Mouse (Mus musculus) liver (tissue): ENCODE data around the gene Cmbl.

Source experiments
- DNase-seq: peaks from one replicate; pipeline ENCODE4 v3.0.0-alpha.2; 2020; ENCODE audit warnings: mixed read lengths

The Cmbl gene

DNA sequence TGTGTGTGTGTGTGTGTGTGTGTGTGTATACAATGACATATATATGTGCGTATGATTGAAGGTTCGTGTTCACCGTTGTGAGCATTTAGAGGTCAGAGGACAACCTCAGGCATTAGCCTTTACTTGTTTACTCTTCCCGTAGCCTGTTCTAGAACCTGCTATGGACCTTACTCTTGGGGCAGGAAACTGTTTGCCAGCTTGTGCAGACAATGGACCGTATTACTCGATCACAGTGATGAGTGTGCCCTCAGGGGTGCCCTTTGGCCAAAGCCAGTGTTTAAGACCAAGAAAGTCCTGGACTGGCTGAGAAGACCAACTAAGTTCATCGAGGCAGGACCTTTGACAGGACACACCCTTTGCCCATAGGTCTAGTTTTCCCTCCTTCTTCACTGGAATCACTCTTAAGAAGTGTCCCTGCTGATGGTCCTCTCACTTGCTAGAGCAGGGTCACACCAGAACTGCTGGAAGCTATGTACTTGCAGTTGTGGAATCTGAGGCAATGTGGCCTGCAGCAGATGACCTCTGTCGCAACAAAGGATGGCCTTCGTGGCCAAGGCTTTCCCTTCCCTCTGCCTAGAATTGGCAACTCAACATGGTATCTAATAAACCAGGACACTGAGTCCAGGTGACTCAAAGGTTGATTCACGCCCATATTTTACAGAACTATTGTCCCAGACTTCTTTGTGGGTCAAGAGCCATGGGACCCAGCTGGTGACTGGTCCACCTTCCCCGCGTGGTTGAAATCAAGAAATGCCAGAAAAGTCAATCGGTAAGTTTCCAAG, 18.3 kb downstream of the Cmbl start:
- DNase-seq, result no peak

DNA sequence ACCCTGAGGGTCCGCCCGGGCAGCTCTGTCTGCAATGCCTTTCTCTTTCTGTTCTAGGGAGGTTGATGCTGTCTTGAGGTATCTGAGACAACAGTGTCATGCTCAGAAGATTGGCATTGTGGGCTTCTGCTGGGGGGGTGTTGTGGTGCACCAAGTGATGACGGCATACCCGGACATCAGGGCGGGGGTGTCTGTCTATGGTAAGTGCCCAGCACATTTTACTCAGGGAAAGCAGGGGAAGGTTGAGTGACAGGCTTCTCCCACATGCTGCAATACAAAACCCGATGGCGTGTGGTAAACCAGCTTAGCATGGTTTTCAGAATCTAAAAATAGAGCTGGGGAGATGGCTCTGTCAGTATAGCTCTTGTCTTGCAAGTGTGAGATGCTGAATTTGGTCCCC, 20.0 kb downstream of the Cmbl start:
- DNase-seq, result no peak

DNA sequence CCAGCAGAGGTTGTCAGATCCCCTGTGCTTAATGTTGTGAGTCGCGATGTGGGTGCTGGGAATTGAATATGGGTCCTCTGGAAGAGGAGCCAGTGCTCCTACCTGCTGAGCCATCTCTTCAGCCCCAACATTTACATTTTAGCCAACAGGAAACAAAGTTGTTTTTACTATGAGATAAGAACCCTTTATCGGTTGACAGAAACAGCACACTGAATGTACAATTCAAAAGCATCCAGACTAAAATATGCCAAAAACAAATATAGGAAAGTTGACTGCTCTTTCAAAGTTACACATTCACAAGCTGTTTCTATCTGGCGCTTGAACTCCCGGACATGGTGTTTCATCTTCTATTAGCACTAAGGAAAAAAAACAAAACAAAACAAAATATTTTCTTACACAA, 20.9 kb downstream of the Cmbl start:
- no peak for DNase-seq

GRCm38 (mm10) chr15:31586519-31586918, 21.3 kb downstream of the Cmbl start:
- peak; percentile 89 for DNase-seq

DNA sequence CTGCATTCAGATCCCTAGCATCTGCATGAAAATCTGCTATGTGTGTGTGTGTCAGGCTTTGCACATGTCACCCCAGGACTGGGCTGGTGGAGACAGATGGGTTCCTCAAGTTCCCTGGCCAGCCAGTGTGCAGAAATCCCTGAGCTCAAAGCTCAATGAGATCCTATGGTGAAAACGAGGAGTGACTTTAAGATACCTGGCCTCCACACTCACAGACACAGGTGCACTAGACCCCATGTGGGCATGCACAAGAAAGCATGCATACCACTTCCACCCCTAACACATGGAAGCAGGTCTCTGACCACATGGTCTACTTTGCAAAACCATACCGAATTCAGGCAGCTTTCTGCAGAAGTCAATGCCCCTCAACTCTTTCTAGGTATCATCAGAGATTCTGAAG, 22.6 kb downstream of the Cmbl start:
- no peak for DNase-seq

DNA sequence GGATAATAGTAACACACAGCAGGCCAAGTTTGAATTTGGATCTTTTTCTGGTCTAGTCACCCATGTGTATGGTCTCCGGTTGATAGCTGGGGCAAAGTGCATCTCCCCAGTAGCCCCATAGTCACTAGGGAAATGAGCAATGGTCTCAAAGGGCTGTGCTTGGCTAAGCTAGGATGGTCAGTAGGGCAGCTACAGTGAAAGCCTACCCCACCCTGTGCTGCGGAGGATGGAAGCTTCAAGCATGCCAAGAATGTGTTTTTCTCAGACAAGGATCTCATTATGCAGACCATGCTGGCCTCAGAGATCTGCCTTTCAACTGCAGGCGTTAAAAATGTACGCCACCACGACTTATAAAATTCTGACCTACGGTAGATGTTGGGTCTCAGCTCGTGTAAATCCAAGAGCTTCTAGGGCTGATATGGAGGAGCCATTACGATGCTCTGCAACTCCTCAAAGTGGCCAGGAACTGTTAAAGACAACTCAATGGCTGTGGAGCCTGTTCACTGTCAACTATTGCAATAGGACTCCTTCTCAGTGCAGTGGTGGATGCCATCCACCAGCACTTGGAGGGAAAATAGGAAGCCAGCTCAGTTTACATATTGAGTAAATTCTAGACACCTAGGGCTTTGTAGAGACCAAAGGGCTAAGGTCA, 23.9 kb downstream of the Cmbl start:
- no peak for DNase-seq

GRCm38 (mm10) chr15:31590176-31590575, 25.0 kb downstream of the Cmbl start:
- no peak for DNase-seq

DNA sequence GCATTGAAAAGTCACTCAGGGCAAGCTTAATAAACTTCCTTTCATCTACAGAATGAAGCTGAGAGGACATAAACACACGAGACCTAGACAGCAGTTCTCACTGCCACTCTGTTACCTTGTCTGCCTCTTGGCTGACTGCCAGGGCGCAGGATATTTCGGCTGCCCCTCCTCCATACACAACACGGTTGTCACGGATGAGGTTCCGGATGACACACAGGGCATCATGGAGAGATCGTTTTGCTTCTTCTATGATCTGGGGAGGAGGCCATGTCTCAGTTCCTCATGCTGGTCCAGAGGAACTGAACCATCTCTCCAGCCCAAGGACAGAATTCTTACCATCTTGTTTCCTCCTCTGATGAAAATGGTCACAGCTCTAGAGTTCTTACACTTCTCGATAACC, 27.3 kb downstream of the Cmbl start:
- no peak for DNase-seq

GRCm38 (mm10) chr15:31594260-31594659, 29.1 kb downstream of the Cmbl start:
- DNase-seq, result no peak

DNA sequence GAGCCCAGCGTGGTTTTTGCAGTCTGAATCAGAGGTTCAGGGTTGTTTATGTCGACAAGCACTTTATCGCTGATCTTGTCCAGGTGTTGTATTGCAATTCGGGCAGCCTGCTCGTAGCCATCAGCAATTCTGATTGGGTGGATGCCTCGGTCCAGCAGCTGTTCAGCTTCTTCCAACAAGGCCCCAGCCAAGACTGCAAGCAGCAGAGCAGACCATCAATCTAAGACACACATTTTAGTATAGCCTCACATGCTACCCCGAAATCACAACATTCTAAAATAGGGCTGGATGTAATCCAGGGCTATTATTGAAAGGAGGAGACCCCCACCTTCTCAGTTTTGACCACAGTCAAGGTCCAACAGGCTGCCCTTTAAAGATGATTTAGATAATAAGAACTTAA, 30.5 kb downstream of the Cmbl start:
- DNase-seq, result no peak

DNA sequence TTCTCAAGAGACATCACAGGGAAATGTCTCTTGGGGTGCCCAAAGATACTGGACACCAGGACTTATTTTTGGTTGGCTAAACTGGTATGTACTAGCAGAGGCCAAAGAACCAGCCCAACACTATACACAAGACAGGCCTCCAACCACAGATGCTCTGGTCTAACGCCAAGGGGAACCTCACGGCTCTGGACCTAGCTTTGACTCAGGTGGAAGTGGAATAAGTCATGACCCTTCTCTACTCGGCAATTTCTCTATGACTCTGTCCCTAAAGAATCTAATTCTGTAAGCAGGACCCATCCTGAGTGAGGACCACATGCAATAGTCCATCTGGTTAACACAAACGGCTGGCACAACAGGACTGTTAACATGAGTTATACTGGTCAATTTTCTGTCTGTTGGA, 34.6 kb downstream of the Cmbl start:
- no peak for DNase-seq

- DNase-seq, result no peak
These were observed 36.1 kb downstream of the Cmbl start for GRCm38 (mm10) chr15:31601279-31601645.

- DNase-seq, result peak; percentile 99
These were observed 36.6 kb downstream of the Cmbl start, which contains the start of the genes Cct5 and Fam173b for GRCm38 (mm10) chr15:31601646-31602374. Gene Cct5, minus strand, starts transcription at chr15:31601804. Gene Fam173b, plus strand, starts transcription at chr15:31601852.

DNA sequence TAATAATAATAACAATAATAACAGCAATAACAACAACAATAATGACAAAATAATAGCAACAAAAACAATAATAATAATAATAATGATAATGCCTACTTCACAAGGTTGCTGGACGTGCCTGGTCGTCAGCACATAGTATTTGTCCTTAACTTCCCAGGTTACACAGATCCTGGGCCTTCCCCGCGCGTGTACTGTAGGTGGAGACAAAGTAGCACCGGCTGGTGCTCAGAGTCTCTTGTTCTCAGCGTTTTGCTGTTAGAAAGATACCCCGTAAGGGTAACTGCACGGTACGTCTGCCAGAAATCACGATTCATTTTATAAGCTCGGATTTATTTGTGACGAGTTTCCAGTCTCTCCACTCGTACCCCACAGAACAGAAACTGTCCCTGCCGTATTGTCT, 37.2 kb downstream of the Cmbl start:
- peak; percentile 79 for DNase-seq

DNA sequence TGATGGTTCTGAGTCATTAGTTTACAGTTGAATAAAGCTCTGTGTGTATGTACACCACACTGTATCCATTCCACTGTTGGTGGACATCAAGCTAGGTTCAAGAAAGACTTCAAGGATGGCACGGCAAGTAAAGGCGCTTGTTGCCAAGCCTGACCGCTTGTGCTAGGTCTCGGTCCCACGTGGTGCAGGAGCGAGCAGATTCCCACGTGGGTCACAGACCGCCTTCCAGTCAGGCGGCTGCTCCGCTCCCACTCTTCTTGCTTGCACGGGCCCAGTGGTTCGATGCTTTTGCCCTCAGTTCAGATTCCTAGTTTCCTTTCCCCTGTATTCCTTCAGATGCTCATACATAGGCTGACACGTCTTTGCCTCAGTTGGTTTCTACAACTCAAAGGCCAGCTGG, 37.9 kb downstream of the Cmbl start:
- no peak for DNase-seq

DNA sequence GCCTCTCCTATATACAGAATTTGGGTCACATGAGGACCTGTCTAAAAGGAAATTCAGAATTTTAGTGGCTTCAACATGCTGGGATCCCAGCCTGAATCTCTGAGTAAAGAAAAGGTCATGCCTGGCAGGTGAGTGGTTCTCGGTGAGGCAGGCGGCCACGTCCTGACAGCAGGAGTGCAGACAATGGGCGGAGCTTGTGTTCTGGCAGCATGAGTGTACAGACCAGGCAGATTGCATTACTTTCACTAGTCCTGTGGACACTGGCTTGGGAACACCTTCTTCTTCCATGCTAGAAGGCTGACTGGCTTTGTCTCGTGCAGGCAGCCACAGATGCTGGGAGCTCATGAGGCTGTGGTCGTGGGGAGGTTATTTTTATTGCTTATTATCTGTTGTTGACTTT, 41.6 kb downstream of the Cmbl start:
- peak; percentile 21 for DNase-seq

- DNase-seq, result peak; percentile 20
These were observed 45.8 kb downstream of the Cmbl start for GRCm38 (mm10) chr15:31611027-31611426.

DNA sequence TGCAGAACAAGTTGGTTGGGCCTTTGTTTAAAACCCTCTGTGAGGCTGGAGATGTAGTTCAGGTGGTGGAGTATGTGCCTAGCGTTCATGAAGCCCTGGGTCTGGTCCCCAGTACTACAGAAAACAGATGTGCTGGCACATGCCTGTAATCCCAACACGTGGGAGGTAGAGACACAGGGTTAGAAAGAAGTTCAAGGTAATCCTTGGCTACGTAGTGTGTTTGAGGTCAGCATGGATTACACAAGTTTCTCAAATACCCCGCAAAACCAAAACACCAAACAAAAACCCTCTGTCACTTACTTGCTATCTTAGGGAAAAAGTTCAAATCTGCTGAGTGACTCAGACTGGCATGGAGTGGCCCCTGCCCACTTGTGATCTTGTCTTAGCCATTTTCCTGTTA, 46.8 kb downstream of the Cmbl start:
- DNase-seq, result no peak

DNA sequence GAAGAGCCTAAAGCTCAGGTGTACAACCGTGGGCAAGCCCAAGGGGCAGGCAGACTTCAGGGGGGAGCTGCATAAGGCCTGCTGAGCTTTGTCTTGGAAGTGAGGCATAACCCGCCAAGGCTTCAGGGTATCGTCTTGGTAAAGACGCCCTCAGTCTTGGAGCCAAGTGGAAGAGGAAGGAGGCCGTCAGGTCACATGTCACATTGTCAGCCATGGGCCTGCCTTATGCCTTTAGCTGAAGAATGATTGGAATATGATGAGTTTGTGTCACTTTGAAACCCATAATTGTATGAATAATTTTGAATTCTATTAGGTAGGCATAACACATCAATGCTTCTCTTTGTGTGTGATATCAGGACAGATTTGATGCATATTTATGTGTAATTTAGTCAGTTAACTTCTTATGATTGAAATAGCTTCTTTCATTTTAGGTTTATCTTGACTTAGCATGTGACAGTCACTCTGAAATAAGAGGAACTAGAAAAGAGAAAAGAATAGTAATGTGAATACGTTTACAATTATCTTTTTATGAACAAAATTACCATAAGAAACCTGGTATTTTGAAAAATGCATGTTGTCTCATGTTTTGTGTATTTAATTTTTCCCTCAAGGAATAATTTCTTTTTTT, 48.8 kb downstream of the Cmbl start:
- DNase-seq, result no peak

DNA sequence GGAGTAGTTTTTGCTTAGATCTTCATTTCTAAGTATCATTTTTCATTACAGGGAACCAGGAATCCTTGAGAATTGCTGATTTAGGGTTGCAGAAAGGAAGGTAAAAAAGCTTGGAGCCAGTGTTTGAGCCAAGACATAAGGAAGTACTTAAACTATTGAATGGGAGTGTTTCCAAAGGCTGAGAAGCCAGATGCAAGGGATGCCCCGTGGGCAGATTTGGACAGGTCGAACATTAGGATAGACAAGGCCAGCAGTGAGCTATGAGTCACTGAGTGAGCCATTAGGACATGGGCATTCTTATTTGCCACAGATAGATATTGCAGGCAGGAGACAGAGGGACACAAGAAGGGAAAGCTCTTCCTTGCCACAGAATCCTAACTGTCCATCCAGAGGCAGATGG, 49.5 kb downstream of the Cmbl start:
- DNase-seq, result no peak

- DNase-seq, result no peak
These were observed 52.1 kb downstream of the Cmbl start for GRCm38 (mm10) chr15:31617261-31617660.

DNA sequence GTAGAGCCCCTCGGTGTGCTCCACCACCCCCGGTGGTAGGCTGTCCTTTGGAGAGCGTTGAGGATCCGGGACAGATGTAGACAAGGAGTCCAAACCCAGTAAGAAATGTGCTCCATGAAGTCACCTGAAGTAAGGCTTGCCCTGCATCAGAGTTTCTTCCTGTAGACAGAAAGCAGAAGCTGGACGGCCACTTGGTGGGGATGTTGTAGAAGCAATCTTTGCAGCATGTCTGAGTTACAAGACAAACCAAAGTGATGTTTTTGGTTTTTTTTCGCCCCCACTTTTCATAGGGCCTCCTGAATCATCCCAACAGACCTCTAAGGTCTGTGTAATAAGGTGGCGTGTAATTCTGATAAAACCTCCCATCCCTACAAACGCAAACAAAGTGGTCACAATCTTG, 54.3 kb downstream of the Cmbl start:
- no peak for DNase-seq
